Mouse (Mus musculus) forebrain, embryonic 12.5 days (tissue): ENCODE data around the gene St6galnac3. TPM values are rescaled to one million over a fixed set of nuclear protein-coding genes. Genes with fewer than 3 reads are reported as not detected.

ENCODE experiments used
- ATAC-seq: fragments of 200-750 bp; cut with Nextera tagmentation; 2 replicates; pipeline ENCODE4 v1.8.0; 2017; ENCODE audit warnings: moderate TSS enrichment; ENCODE audit not compliant: low FRiP score
- H3K27ac ChIP-seq: fragments of 300-500 bp; sonication (generic); 2 replicates; pipeline ENCODE4 v1.5.1; 2016; ENCODE audit warnings: mild to moderate bottlenecking
- H3K27me3 ChIP-seq: fragments of 300-500 bp; sonication (generic); 2 replicates; pipeline ENCODE4 v1.6.1; 2016; ENCODE audit warnings: mild to moderate bottlenecking
- H3K36me3 ChIP-seq: fragments of 300-500 bp; sonication (generic); replicated peaks from 2 replicates; pipeline ENCODE4 v1.6.1; 2016; ENCODE audit warnings: mild to moderate bottlenecking
- H3K4me1 ChIP-seq: fragments of 300-500 bp; sonication (generic); 2 replicates; pipeline ENCODE4 v1.6.1; 2016
- H3K4me2 ChIP-seq: fragments of 300-500 bp; sonication (generic); 2 replicates; pipeline ENCODE4 v1.6.1; 2016; ENCODE audit warnings: mild to moderate bottlenecking, moderate library complexity
- H3K4me3 ChIP-seq: fragments of 300-500 bp; sonication (generic); replicated peaks from 2 replicates; pipeline ENCODE4 v1.5.1; 2016; ENCODE audit warnings: mild to moderate bottlenecking
- H3K9ac ChIP-seq: fragments of 300-500 bp; sonication (generic); 2 replicates; pipeline ENCODE4 v1.6.1; 2016; ENCODE audit warnings: mild to moderate bottlenecking
- H3K9me3 ChIP-seq: fragments of 300-500 bp; sonication (generic); 2 replicates; pipeline ENCODE4 v1.6.1; 2016
- WGBS: fragments of 180-500 bp; shearing (Covaris S2); methylation state at CpG from one replicate; pipeline ENCODE4 v1.1.7; 2016; 5-methylcytosine and 5-hydroxymethylcytosine counted together
- polyA plus RNA-seq: library from polyadenylated mRNA; unstranded; fragments of >200 nt; fragmentation: Nextera tagmentation; extraction: Ambion mirVana; gene quantifications from 2 replicates; pipeline ENCODE4 v1.2.1, GENCODE M21; 2016

The St6galnac3 gene
- polyA plus RNA-seq, 1 experiment from 2014 or later, result 26.9 TPM

GRCm38 (mm10) chr3:153354988-153355297 is 370.0 kb downstream of the St6galnac3 start:
- no peaks in the 10 kb centered on the region for H3K27me3 ChIP-seq
- no peak for ATAC-seq
- no peaks in the 10 kb centered on the region for H3K9me3 ChIP-seq
- H3K9ac ChIP-seq, result no peak overlapping the region
- no peaks in the 10 kb centered on the region for H3K36me3 ChIP-seq
- H3K27ac ChIP-seq, result no peak overlapping the region
- no peak overlapping the region for H3K4me3 ChIP-seq
- WGBS, result 88% methylated on average over 3 of the region's 3 CpGs
- no peak overlapping the region for H3K4me2 ChIP-seq
- peaks cover 27% of the 10 kb centered on the region for H3K4me1 ChIP-seq

GRCm38 (mm10) chr3:153354186-153354987 is 370.6 kb downstream of the St6galnac3 start:
- Histone ChIP-seq H3K36me3 (no peaks in the 10 kb centered on the region), H3K27me3 (no peaks in the 10 kb centered on the region), H3K4me1 (peaks cover 28% of the 10 kb centered on the region), H3K9ac (no peak overlapping the region), H3K4me3 (no peak overlapping the region), H3K4me2 (no peak overlapping the region), H3K9me3 (no peaks in the 10 kb centered on the region), H3K27ac (no peak overlapping the region)
- 90% methylated on average over 6 of the region's 6 CpGs for WGBS
- ATAC-seq, result no peak

GRCm38 (mm10) chr3:153353313-153354103 is 371.5 kb downstream of the St6galnac3 start:
- Histone ChIP-seq H3K27me3 (no peaks in the 10 kb centered on the region), H3K9me3 (no peaks in the 10 kb centered on the region), H3K4me3 (no peak overlapping the region), H3K36me3 (no peaks in the 10 kb centered on the region), H3K4me2 (no peak overlapping the region), H3K4me1 (peaks cover 27% of the 10 kb centered on the region), H3K9ac (no peak overlapping the region), H3K27ac (no peak overlapping the region)
- WGBS, result 95% methylated on average over 16 of the region's 16 CpGs
- ATAC-seq, result no peak

- Histone ChIP-seq H3K27ac (no peak overlapping the region), H3K36me3 (no peaks in the 10 kb centered on the region), H3K4me2 (no peak overlapping the region), H3K4me1 (peaks cover 25% of the 10 kb centered on the region), H3K9ac (no peak overlapping the region), H3K4me3 (no peak overlapping the region), H3K27me3 (no peaks in the 10 kb centered on the region), H3K9me3 (no peaks in the 10 kb centered on the region)
- WGBS, result 51% methylated on average over 10 of the region's 10 CpGs
- ATAC-seq, result peak; percentile 65
Measured at GRCm38 (mm10) chr3:153349981-153350380, 375.0 kb downstream of the St6galnac3 start.

- Histone ChIP-seq H3K9ac (no peak overlapping the region), H3K4me1 (peaks cover 27% of the 10 kb centered on the region), H3K9me3 (no peaks in the 10 kb centered on the region), H3K4me3 (no peak overlapping the region), H3K36me3 (no peaks in the 10 kb centered on the region), H3K27me3 (no peaks in the 10 kb centered on the region), H3K4me2 (no peak overlapping the region), H3K27ac (no peak overlapping the region)
- ATAC-seq, result no peak
- 87% methylated on average over 9 of the region's 9 CpGs for WGBS
Measured at GRCm38 (mm10) chr3:153348797-153349465, 376.0 kb downstream of the St6galnac3 start.

GRCm38 (mm10) chr3:153344979-153345378 is 380.0 kb downstream of the St6galnac3 start:
- Histone ChIP-seq H3K4me3 (no peak overlapping the region), H3K9me3 (no peaks in the 10 kb centered on the region), H3K4me1 (peaks cover 4% of the 10 kb centered on the region), H3K4me2 (no peak overlapping the region), H3K27me3 (no peaks in the 10 kb centered on the region), H3K9ac (no peak overlapping the region), H3K36me3 (no peaks in the 10 kb centered on the region), H3K27ac (no peak overlapping the region)
- 71% methylated on average over 5 of the region's 5 CpGs for WGBS
- no peak for ATAC-seq

- 77% methylated on average over 2 of the region's 2 CpGs for WGBS
- Histone ChIP-seq H3K9ac (no peak overlapping the region), H3K4me1 (peaks cover 2% of the 10 kb centered on the region; the same call in 1 of the 2 replicates), H3K9me3 (no peaks in the 10 kb centered on the region), H3K27ac (no peak overlapping the region), H3K36me3 (no peaks in the 10 kb centered on the region), H3K27me3 (no peaks in the 10 kb centered on the region), H3K4me2 (no peak overlapping the region), H3K4me3 (no peak overlapping the region)
- ATAC-seq, result no peak
Measured at GRCm38 (mm10) chr3:153339940-153340339, 385.0 kb downstream of the St6galnac3 start.

GRCm38 (mm10) chr3:153339091-153339490 is 385.9 kb downstream of the St6galnac3 start:
- Histone ChIP-seq H3K27ac (no peak overlapping the region), H3K4me2 (no peak overlapping the region), H3K4me3 (no peak overlapping the region), H3K9ac (no peak overlapping the region), H3K36me3 (no peaks in the 10 kb centered on the region), H3K4me1 (no peaks in the 10 kb centered on the region), H3K9me3 (no peaks in the 10 kb centered on the region), H3K27me3 (no peaks in the 10 kb centered on the region)
- ATAC-seq, result no peak
- WGBS, result 88% methylated on average over 12 of the region's 12 CpGs

- Histone ChIP-seq H3K4me3 (no peak overlapping the region), H3K4me2 (no peak overlapping the region), H3K9ac (no peak overlapping the region), H3K27me3 (no peaks in the 10 kb centered on the region), H3K9me3 (no peaks in the 10 kb centered on the region), H3K4me1 (no peaks in the 10 kb centered on the region), H3K27ac (no peak overlapping the region), H3K36me3 (no peaks in the 10 kb centered on the region)
- ATAC-seq, result no peak
- 81% methylated on average over 3 of the region's 3 CpGs for WGBS
Measured at GRCm38 (mm10) chr3:153337779-153338178, 387.2 kb downstream of the St6galnac3 start.

GRCm38 (mm10) chr3:153337221-153337620 is 387.8 kb downstream of the St6galnac3 start:
- 94% methylated on average over 2 of the region's 2 CpGs for WGBS
- no peak overlapping the region for H3K9ac ChIP-seq
- no peak overlapping the region for H3K4me3 ChIP-seq
- H3K4me2 ChIP-seq, result no peak overlapping the region
- no peaks in the 10 kb centered on the region for H3K27me3 ChIP-seq
- no peaks in the 10 kb centered on the region for H3K36me3 ChIP-seq
- H3K4me1 ChIP-seq, result no peaks in the 10 kb centered on the region
- H3K9me3 ChIP-seq, result no peaks in the 10 kb centered on the region
- no peak for ATAC-seq
- H3K27ac ChIP-seq, result no peak overlapping the region

- WGBS, result 81% methylated on average over 5 of the region's 5 CpGs
Measured at GRCm38 (mm10) chr3:153334152-153334825, 390.7 kb downstream of the St6galnac3 start.

GRCm38 (mm10) chr3:153324307-153324706 is 400.7 kb downstream of the St6galnac3 start:
- Histone ChIP-seq H3K4me1 (no peaks in the 10 kb centered on the region; the same call in 1 of the 2 replicates), H3K27ac (no peak overlapping the region), H3K4me3 (no peak overlapping the region), H3K36me3 (no peaks in the 10 kb centered on the region), H3K9me3 (no peaks in the 10 kb centered on the region), H3K9ac (no peak overlapping the region), H3K27me3 (0 out of 2 replicates have a peak, but pooled peaks cover 5% of the 10 kb centered on the region), H3K4me2 (no peak overlapping the region)
- 89% methylated on average over 3 of the region's 3 CpGs for WGBS
- no peak for ATAC-seq

More at GRCm38 (mm10) chr3:153334152-153334825, 390.7 kb downstream of the St6galnac3 start:
- H3K4me3 ChIP-seq, result no peak overlapping the region
- no peak overlapping the region for H3K9ac ChIP-seq
- H3K27ac ChIP-seq, result no peak overlapping the region
- H3K4me1 ChIP-seq, result no peaks in the 10 kb centered on the region
- H3K4me2 ChIP-seq, result no peak overlapping the region
- no peaks in the 10 kb centered on the region for H3K27me3 ChIP-seq
- H3K36me3 ChIP-seq, result no peaks in the 10 kb centered on the region
- H3K9me3 ChIP-seq, result no peaks in the 10 kb centered on the region
- ATAC-seq, result no peak
